Mouse (Mus musculus): ENCODE measurements at regions not wholly inside any gene's neighbourhood (a gene's known extent, or its start where the extent isn't known, plus 50 kb on each side); places are given as distances from the start of the nearest gene placed in this dataset.

- DNase-seq (ENCODE audit: low spot score in 2 of 2): peak; percentile 3
Measured at GRCm38 (mm10) chr12:9404981-9405380, 164.9 kb upstream of the Osr1 start.

- no peak for DNase-seq (ENCODE audit: low spot score in 2 of 2)
Measured at GRCm38 (mm10) chr12:9419311-9419710, 150.6 kb upstream of the Osr1 start.

GRCm38 (mm10) chr12:9430656-9431055 is 139.3 kb upstream of the Osr1 start:
- DNase-seq (ENCODE audit: low spot score in 2 of 2): no peak

- no peak for DNase-seq (ENCODE audit: low spot score in 2 of 2)
Measured at GRCm38 (mm10) chr12:9438575-9439161, 131.2 kb upstream of the Osr1 start.

- DNase-seq (ENCODE audit: low spot score in 2 of 2): no peak
Measured at GRCm38 (mm10) chr12:9450620-9451019, 119.3 kb upstream of the Osr1 start.

- no peak for DNase-seq (ENCODE audit: low spot score in 2 of 2)
Measured at GRCm38 (mm10) chr12:9460193-9460592, 109.7 kb upstream of the Osr1 start.

GRCm38 (mm10) chr12:9469655-9470470 is 100.1 kb upstream of the Osr1 start:
- no peak for DNase-seq (ENCODE audit: low spot score in 2 of 2)

- no peak for DNase-seq (ENCODE audit: low spot score in 2 of 2)
Measured at GRCm38 (mm10) chr12:9475836-9476235, 94.1 kb upstream of the Osr1 start.

- DNase-seq (ENCODE audit: low spot score in 2 of 2): no peak
Measured at GRCm38 (mm10) chr12:9478201-9478600, 91.7 kb upstream of the Osr1 start.

GRCm38 (mm10) chr12:9487674-9488413 is 82.1 kb upstream of the Osr1 start:
- DNase-seq (ENCODE audit: low spot score in 2 of 2): peak; percentile 10 to 14

GRCm38 (mm10) chr12:9513926-9514325 is 56.0 kb upstream of the Osr1 start:
- no peak for DNase-seq (ENCODE audit: low spot score in 2 of 2)

GRCm38 (mm10) chr12:9518782-9519181 is 51.1 kb upstream of the Osr1 start:
- no peak for DNase-seq (ENCODE audit: low spot score in 2 of 2)

GRCm38 (mm10) chr12:9519346-9519745 is 50.6 kb upstream of the Osr1 start:
- no peak for DNase-seq (ENCODE audit: low spot score in 2 of 2)
